Mouse (Mus musculus) lung, adult 2 months (tissue): Measurements from ENCODE around the gene Cped1. TPM values are rescaled to one million over a fixed set of nuclear protein-coding genes. Genes with fewer than 3 reads are reported as not detected.
A peak's percentile ranks its signal among the peaks of the same experiment; 100 is the strongest.
"Not testable (repeated sequence)": the region's sequence is repeated elsewhere in the genome, so short reads cannot be mapped to it uniquely, and the experiment has no call there.

Experiments
- DNase-seq: peaks from one replicate; pipeline ENCODE4 v3.0.0; 2022
- H3K4me1 ChIP-seq: fragments of 200-500 bp; 2 replicates; pipeline ENCODE4 v1.6.1; 2011; ENCODE audit warnings: low read length; ENCODE audit not compliant: control insufficient read depth, insufficient read depth
- H3K4me3 ChIP-seq: fragments of 200-500 bp; replicated peaks from 2 replicates; pipeline ENCODE3; 2011; ENCODE audit warnings: low read depth, mild to moderate bottlenecking, control low read depth, low read length; ENCODE audit errors: extremely low read depth
- CTCF ChIP-seq: fragments of 200-500 bp; IDR thresholded peaks from 2 replicates; pipeline ENCODE4 v1.5.1; 2011; ENCODE audit warnings: mild to moderate bottlenecking, low read length, control low read depth; ENCODE audit not compliant: insufficient read depth
- POLR2A ChIP-seq: fragments of 200-500 bp; IDR thresholded peaks from 2 replicates; pipeline ENCODE4 v1.6.1; 2011; ENCODE audit warnings: low read depth, mild to moderate bottlenecking, control low read depth, low read length, borderline replicate concordance; ENCODE audit errors: extremely low read depth
- WGBS: fragments of 180-500 bp; shearing (Covaris S2); methylation state at CpG from one replicate; pipeline ENCODE4 v1.1.7; 2018; 5-methylcytosine and 5-hydroxymethylcytosine counted together
- polyA plus RNA-seq: library from polyadenylated mRNA; depleted of rRNA; stranded (reverse); fragments of >200 nt; gene quantifications from 2 replicates; pipeline ENCODE4 v1.2.3, GENCODE M21; 2012

The Cped1 gene
- polyA plus RNA-seq, 1 experiment, result 29.4 TPM

DNA sequence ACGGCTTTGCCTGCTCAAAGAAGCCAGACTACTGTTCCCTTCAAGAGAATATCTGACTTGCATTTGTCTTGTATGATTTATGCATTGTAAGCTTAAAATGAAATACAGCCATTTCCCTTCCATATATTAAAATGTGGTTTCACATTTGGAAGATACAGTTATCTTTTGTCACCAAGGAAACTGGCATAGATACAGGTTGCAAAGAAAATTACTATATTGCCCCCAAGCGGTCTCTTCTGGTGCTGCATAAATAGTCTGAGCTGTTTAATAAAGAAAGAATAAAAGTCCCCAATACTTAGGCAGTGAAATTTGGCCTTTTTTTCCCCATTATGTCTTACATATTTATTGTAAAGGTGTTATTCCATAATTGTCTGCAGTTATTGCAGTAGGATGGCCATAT, 112.0 kb downstream of the Cped1 start:
- H3K4me3 ChIP-seq, result no peak overlapping the region
- DNase-seq, result no peak
- 39% methylated on average over 2 of the region's 2 CpGs for WGBS
- TF ChIP-seq POLR2A, result no peak
- no peak for TF ChIP-seq CTCF
- H3K4me1 ChIP-seq, result no peaks in the 10 kb centered on the region

DNA sequence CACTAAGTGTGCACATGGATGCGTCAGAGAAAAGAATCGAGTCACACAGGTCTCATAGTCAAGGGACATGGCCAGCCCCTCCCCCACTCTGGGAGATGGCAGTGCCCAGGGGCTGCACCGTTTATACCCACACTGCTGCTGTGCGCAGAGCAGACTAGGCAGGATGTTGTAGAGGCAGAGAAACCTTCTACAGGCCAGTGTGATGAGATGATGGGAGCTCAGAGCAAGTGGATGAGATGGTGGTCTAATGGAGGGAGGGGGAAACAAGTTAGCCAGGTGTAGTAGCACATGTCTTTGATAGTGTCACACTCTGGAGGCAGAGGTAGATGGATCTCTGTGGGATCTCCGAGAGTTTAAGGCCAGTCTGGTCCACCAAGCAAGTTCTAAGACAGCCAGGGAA, 114.1 kb downstream of the Cped1 start:
- TF ChIP-seq CTCF (no peak), POLR2A (no peak)
- Histone ChIP-seq H3K4me3 (no peak overlapping the region), H3K4me1 (no peaks in the 10 kb centered on the region)
- DNase-seq, result no peak
- 70% methylated on average over 5 of the region's 5 CpGs for WGBS

DNA sequence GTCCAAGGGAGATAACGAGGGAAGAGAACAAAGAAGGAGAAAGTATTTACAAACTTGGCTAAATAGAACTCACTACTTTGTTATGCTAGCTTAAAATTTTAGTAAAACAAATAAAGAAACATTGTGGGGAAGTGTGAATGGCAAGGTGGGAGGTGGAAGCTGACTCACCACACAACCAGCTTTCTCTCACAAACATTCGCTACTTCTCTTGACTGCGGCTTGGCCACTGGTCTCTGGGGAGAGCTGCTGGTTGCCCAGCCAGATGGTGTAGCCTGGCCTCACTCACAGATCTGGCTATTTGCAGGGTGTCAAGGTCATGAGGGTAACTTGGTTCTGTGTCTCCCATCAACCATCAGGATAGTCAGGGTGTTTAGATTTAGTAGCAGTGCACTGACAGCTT, 116.2 kb downstream of the Cped1 start:
- Histone ChIP-seq H3K4me1 (no peaks in the 10 kb centered on the region), H3K4me3 (no peak overlapping the region)
- no peak for DNase-seq
- TF ChIP-seq POLR2A (no peak), CTCF (no peak)
- 39% methylated on average over 3 of the region's 3 CpGs for WGBS

DNA sequence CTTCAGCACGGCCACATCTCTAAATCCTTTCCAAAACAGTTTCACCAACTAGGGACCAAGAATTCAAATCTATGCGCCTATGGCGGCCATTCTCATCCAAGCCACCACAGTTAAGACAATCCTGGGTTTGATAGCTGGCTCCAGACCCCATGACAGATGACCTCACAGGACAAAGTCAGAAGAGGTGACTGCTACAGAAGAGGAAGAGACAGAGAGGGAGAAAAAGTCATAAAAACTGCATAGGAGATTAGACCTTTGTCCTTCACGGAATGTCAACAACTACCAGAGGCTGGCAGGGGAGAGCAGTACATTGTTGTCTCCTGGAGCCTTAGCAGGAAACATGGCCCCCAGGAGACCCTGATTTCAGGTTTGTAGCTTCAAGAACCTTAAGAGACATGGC, 117.0 kb downstream of the Cped1 start:
- no peak for TF ChIP-seq CTCF
- no peak for TF ChIP-seq POLR2A
- 86% methylated on average over 4 of the region's 4 CpGs for WGBS
- H3K4me1 ChIP-seq, result no peaks in the 10 kb centered on the region
- H3K4me3 ChIP-seq, result no peak overlapping the region
- DNase-seq, result no peak

DNA sequence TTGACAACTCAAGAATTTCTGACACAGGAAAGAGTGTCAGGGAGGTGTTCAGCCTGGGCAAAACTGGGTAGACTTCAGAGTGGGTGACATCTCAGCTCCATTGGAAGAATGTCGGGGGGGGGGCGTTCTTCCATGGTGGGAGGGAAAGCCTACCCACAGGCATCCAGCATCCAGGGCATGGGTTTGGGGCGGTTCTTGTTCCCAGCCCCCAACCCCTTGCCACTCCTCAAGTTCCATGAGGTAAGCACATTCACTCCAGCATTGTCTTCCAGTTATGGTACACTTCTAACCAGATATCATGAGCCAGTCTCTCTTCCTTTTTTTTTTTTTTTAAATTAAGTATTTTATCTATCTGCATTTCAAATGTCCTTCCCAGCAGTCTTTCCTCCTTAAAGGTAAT, 118.0 kb downstream of the Cped1 start:
- Histone ChIP-seq H3K4me3 (no peak overlapping the region), H3K4me1 (no peaks in the 10 kb centered on the region)
- TF ChIP-seq POLR2A, result no peak
- TF ChIP-seq CTCF, result no peak
- WGBS, result 84% methylated on average over 3 of the region's 3 CpGs
- DNase-seq, result no peak

DNA sequence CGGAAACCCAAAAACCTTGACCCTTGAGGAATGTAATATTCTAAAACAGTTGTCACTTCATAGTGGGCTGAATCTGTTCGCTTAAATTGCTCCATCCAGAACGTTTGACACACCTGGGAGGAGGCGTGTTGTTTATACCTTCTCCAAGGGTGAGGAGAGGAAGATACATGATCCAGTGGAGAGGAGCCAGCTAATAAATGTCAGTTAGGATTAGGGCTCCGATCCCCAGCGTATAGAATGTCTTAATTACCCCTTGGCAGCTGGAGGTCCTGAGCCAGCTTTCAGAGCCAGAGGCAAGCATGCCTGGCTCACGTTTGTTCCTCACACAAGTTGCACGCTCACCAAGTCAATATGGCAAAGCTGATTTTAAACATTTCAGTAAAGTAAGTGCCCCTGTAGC, 118.5 kb downstream of the Cped1 start:
- Histone ChIP-seq H3K4me3 (no peak overlapping the region), H3K4me1 (no peaks in the 10 kb centered on the region)
- no peak for DNase-seq
- WGBS, result 60% methylated on average over 8 of the region's 8 CpGs
- TF ChIP-seq CTCF, result no peak

DNA sequence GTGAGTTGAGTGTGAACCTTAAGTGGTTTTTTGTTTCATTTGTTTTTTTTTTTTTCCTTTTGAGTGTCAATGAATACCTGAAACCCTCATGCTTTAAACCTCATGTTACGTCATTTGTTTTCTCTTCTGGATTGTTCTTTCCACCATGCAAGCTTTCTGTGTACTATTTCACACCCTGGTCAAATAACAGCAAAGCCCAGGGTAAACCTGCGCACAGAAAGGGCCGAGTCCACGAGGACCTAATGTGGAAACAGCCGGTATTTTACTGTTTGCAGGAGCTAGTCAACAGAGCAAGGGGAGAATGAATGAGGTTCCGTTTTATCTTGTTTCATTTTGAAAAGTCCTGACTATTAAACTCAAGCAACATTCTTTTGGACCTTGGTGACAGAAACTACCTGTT, 128.4 kb downstream of the Cped1 start:
- WGBS, result 59% methylated on average over 6 of the region's 6 CpGs
- no peak overlapping the region for H3K4me3 ChIP-seq
- DNase-seq, result no peak
- no peaks in the 10 kb centered on the region for H3K4me1 ChIP-seq
- TF ChIP-seq CTCF (no peak), POLR2A (no peak)

- Histone ChIP-seq H3K4me3 (no peak overlapping the region), H3K4me1 (no peaks in the 10 kb centered on the region)
- no peak for TF ChIP-seq POLR2A
- TF ChIP-seq CTCF, result no peak
- 84% methylated on average over 1 of the region's 1 CpGs for WGBS
- DNase-seq, result no peak
Measured at GRCm38 (mm10) chr6:22116679-22117078, 131.0 kb downstream of the Cped1 start.

GRCm38 (mm10) chr6:22122080-22122479, 136.4 kb downstream of the Cped1 start:
- 0 out of 2 replicates have a peak, but pooled peaks have one; percentile 26 for TF ChIP-seq CTCF
- TF ChIP-seq POLR2A, result no peak
- Histone ChIP-seq H3K4me1 (no peaks in the 10 kb centered on the region), H3K4me3 (no peak overlapping the region)
- DNase-seq, result peak; percentile 8
- 36% methylated on average over 12 of the region's 12 CpGs for WGBS

DNA sequence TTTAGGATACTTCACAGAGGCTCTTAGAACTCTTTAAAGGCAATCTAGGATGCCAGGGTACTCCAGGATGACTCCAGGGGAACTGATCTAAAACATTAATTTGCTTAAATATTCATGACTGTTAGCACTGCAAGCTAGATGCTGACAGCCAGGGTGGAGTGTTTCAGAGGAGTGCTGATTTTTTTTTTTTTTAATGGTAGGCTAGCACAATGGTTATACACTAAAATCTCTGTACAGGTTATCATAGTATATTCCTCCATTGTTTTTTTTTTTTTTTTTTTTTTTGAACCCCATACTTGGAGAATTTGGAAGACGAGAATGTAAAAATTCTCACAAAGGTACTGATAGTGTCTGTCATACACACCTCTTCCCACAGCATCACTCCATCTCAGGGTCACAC, 137.0 kb downstream of the Cped1 start:
- Histone ChIP-seq H3K4me1 (no peaks in the 10 kb centered on the region), H3K4me3 (no peak overlapping the region)
- no peak for DNase-seq
- TF ChIP-seq POLR2A, result no peak
- TF ChIP-seq CTCF, result no peak
- WGBS, result 82% methylated on average over 1 of the region's 1 CpGs

DNA sequence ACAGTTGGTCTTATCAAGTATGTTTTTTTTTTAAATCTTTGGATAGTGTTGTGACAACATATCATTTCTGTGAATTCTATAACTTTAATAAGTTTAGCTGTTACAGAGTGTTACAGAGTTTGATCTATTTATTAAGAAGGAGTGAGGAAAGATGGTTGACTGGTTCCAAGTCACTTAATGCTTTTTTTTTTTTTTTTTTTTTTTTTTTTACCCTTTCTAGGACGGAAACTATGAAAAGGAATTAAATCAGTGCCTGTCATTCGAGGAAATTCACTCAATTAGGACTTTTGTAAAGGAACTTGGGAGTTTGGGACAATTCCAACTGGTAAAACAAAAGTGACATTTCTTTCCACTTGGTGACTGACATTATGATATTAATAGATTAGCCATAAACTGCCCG, 137.6 kb downstream of the Cped1 start:
- Histone ChIP-seq H3K4me1 (no peaks in the 10 kb centered on the region), H3K4me3 (no peak overlapping the region)
- DNase-seq, result no peak
- TF ChIP-seq CTCF, result no peak
- no peak for TF ChIP-seq POLR2A
- 48% methylated on average over 3 of the region's 3 CpGs for WGBS

DNA sequence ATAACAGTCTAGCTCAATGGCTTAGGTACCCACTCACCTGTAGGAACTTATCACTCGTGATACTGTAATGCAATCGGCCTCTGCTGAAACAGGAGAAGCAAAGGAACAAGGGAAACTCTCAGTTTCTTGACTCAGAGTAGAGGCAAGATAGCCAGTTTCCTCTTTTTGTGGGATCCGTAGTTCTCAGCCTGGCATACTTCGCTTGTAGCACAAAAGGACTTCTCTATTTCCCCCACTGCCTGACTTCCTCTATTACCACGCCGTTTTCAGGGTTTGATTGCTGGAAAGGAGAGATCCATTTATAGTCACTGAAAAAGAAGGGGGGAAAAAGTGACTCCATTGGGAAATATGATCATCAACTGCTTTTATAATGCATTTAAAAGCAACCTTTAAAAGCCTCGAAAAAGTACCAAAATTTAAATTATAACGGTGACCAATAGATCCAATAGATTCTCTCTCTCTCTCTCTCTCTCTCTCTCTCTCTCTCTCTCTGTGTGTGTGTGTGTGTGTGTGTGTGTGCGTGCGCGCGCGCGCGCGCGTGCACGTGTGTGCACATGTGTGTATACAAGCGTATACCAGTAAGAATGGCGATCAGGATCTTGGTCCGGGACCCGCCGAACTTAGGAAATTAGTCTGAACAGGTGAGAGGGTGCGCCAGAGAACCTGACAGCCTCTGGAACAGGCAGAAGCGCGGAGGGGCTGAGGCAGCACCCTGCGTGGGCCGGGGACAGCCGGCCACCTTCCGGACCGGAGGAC, 139.0 kb downstream of the Cped1 start:
- not testable (repeated sequence) for H3K4me3 ChIP-seq, H3K4me1 ChIP-seq, DNase-seq
- 77% methylated on average over 24 of the region's 31 CpGs for WGBS
